Mouse (Mus musculus) ES-CJ7 (cell line): ENCODE data around the gene Ubxn6.
"Not testable (repeated sequence)": the region's sequence is repeated elsewhere in the genome, so short reads cannot be mapped to it uniquely, and the experiment has no call there.

Experiments
- DNase-seq: peaks from one replicate; pipeline ENCODE4 v3.0.0; 2011; ENCODE audit warnings: low read depth, low spot score

Ubxn6 gene

DNA sequence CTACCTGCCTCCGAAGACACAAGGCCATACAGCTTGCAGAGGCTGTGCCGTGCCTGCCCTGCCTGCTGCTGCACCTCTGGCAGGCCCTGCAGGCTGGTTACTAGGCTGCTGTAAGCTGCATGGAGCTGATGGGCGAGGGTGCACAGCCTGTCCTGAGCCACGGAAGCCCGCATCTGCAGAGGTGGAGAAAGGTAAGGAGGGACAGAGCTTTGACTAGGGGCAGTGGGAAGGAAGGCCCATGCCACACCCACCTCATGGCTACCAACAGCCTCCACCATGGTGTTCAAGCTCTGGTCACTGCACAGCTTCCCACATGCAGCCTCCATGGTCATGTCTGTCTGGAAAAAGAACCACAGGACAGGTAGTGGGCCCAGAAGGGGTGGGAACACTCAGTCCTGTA lies 27.3 kb upstream of the Ubxn6 start:
- DNase-seq = no peak

DNA sequence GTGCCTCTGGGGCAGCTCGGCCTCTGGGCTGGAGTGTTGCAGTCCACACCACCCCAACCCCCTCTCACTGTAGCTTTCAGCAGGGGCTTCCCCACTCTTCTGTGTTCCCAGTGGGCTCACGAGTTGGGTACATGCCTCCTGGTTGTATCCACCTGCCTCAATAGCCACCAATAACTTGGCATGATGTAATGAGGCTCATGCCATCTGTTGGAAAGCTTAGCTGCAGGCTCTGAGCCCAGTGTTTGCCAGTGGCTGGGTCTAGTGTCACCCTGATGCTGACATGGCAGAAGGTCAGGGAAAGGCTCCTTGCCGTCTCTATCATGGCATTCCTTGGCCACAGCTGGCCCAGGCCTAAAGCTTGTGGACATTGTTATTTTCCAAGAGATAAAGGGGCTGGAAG lies 26.0 kb upstream of the Ubxn6 start:
- DNase-seq = no peak

DNA sequence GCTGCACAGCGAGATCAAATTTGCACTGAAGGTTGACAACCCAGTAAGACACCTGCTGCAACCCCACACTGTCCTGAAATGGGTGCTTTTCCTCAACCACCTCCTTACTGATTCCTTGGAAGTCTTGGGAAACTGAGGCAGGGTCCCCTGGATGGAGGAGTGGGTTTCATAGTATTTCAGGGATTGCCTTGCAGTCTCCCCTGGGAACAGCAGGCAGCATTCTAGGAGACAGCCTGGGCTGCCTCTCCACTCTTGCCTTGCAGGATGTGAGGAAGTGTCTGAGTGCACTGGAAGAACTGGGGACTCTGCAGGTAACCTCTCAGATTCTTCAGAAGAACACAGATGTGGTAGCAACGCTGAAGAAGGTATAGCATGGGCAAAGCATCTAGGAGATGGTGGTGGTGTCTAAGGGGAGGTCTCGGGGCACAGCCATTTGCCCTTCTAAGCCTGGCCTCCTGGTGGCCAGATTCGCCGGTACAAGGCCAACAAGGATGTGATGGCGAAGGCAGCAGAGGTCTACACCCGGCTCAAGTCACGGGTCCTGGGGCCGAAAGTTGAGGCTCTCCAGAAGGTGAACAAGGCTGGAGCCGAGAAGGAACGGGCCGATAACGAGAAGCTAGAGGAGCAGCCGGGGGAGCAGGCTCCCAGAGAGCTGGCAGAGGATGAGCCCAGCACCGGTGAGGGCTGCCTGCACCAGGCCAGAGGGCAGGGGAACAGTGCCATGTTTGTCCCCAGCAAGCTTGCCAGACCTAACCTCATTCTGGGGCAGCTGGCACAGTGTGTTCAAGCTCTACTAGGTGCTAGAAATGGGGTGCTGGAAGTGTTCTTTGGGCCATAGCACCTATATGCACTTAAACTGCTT lies 24.1 kb upstream of the Ubxn6 start:
- DNase-seq = no peak

DNA sequence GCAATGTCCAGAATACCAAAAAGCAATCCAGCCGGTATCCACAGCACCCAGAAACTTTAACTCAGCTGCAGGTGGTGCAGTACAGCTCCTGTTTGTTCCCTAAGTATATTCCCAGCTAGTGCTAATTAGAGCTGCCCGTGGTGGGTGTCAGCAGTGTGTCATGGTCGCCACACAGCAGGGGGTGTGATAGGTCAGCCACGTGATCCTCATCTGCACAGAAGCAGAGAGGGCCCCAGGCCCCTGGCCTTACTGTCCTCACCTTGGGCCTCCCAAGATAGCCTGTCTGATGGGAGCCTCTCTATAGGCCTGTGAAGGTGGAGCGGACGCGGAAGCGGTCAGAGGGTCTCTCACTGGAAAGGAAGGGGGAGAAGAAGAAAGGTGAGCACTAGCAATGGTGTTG lies 23.4 kb upstream of the Ubxn6 start:
- DNase-seq = no peak

DNA sequence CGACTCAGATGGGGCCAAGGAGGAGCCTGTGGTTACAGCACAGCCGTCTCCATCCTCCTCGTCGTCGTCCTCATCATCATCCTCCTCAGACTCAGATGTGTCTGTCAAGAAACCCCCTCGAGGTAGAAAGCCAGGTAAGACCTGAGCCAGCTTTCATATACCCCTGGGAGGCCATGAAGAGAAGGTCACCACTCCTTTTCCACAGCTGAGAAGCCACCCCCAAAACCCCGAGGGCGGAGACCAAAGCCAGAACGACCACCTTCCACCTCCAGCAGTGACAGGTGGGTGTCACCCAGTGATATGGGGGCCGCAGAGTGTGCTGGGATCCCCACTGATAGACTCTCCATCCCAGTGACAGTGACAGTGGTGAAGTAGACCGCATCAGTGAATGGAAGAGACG lies 22.1 kb upstream of the Ubxn6 start:
- DNase-seq = no peak

DNA sequence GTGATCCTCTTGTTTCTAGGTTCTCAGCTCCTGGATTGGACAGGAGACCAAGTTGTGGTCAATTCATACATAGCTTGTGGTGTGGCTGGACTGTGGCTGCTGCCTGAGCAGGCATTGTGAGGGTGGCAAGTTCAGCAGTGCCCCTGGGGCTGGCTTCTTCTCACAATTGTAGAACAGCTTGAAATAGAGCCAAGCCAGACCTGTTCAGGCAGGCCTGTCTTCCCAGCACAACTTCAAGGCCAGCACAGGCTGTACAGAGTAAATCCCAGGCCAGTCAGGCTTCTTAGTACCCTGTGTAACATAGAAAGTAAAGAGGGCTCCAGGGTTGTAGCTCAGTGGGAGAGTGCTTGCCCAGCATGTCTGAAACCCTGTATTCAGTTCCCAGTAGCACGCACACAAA lies 18.0 kb upstream of the Ubxn6 start:
- no peak for DNase-seq

DNA sequence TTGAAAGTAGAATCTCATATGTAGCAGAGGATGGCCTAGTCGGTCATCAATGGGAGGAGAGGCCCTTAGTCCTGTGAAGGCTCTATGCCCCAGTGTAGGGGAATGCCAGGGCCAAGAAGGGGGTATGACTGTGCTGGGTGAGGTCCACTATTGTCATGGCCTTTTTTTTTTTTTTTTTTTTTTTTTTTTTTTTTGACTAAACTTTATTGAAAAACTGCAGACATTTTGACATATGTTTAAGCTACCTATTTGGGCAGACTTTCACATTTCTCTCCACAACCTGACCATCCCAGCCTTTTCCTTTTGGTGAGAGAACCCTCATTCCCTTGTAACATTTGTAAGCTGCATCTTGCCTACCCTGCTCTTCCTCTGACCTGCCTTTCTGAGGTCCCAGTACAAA lies 17.5 kb upstream of the Ubxn6 start:
- no peak for DNase-seq

DNA sequence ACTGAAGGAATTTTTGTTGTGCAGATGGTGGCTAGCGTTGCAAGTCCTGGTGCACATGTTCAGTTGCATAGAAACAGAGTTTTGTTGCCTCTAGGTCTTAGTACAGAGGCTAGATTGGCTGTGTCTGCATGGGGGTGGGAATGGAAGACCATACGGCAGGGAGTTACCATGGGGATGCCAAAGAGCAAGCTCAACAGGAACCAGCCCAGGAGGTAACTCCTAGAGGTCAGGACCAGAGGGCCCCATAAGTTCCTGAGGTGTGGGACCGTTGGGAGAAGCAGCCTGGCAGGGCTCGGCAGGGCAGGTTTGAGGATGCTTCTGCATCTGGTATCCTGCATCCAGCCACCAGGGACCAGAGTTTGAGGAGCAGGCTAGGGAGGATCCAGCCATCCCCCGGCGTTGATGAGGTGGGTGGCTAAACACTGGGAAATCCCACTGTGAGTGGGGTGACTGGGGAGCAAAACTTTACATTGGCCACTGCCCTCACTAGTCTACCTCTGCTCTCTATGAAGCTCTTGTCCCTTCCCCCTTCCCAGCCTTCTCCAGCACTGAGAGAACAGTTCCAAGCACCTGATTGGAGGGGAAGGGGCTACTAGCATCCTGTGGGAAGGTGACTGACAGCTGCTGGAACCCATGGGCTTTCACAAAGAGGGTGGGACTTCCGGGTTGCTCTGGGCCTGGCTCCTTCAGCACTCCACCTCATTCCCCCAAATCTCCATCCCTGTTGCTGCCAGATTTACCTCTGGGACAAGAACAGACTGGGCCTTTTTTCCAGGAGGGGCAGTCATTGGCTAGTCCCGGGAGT lies 6.2 kb upstream of the Ubxn6 start:
- peak; percentile 94 for DNase-seq

DNA sequence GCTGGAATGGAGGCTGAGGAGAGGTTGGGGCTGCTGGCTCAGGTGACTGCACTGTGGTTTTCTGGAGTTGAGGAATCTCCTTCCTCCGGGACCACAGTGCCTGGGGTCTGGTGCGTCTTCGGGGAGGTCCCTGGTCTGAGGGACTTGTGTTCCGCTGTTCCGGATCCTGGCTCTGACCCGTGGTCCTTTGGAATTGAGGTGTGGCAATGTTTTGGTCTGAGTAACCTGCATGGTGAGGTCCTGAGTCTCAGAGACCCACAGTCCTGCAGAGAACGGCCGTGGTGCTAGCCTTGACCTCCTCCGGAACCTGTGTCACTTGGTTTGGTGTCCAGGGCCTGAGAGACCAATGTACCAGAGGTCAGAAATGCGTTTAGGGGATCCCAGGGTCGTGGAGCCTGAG lies 5.1 kb upstream of the Ubxn6 start:
- no peak for DNase-seq

DNA sequence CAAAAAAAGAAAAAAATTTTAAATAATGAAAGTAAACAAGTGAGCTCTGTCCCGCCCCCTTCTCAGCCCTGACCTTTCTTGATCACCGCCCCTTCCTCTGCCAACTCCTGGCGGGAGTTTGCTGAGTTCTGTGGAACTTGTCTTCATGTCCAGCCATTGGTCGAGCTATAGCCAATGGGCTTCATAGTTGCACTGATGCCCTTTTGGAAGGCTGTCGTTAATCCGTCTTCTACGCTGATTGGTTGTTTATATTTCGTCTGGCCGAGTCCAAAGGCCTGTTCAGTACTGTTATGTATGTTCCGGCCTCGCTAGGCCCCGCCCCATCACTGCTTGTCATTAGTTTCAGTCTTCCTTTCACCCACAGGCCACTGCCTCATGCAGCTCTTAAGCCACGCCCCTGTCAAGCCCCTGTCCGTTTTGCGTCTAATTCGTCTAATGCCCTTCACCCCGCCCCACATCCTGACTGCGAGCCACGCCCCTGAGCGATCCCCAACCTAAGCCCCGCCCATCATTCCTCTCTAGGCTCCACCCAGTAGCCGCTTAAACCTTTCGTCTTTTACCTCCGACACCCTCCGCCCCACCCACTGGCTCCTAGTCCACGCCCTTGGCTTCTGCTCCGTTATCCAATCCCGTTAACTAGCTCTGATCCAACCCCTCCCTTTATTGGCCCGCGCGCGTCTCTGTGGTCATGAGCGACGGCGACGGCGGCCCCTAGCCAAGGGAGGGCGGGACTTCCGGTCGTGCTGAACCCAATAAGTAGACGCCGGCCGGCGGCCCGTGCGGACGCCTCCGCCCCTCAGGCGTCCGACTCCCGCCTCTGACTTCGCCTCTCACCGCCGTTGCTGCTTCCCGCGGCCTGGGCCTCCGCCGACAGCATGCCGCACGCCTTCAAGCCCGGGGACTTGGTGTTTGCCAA lies 4.3 kb upstream of the Ubxn6 start, which contains the start of gene Hdgfl2:
Gene Hdgfl2 (plus strand): TSS at position 755 of the 916 bp plus-strand sequence.
- peak; percentile 100 for DNase-seq

DNA sequence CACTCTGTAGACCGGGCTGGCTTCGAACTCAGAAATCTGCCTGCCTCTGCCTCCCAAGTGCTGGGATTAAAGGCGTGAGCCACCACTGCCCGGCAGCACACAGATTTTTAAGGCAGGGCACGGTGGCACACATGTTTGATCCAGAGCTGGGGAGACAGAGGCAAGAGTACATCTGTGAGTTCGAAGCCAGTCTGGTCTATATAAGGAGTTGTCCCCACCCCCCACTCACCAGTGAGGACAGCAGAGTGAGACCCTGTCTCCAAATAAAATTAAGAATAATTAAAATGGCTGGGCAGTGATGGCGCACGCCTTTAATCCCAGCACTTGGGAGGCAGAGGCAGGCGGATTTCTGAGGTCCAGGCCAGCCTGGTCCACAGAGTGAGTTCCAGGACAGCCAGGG lies 3.5 kb upstream of the Ubxn6 start:
- not testable (repeated sequence) for DNase-seq

DNA sequence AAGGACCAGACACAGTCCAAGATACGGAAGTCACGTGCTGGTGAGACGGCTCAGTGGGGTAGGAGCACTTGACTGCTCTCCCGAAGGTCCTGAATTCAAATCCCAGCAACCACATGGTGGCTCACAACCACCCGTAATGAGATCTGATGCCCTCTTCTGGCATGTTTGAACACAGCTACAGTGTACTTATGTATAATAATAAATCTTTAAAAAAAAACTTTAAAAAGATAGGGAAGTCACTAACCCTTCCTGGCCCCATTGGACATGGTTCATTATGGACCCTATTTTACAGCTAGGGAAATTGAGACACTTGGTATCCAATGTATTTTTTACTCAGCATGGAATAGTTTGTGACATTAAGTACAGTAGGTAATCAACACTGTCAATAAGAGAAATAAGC lies 2.7 kb upstream of the Ubxn6 start:
- no peak for DNase-seq

DNA sequence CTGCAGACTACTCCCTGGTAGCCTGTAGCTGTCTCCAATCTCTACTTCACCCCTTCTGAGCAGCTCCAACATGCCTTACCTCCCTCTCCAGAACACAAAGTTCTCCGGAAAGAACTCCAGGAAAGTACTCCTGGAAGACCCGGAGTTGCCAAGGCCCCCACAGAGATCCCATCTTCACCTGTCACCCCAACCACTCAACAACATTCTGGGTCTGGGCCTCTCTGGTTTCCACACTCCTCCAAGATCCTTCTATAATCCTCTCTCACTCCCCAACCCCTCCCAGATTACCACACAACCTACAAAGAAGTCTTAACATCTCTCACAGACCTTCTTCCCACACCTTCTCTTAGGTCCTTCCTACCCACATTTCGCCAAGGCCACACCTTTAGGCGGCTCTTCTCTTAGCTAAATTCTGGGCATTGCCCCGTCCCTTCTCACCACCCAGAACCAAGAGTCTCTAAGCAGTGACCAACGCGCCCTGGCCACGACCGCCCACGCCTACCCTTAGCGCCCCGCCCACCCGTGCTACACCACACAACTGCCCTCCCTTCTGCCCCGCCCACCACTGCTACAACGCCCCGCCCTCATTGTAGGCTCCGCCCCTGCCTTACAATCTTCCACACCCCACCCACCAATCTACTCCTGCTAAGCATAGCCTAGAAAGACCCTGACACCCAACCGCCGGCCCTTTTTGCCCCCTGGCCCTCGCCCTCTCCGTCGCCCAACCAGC lies 566 bp downstream of the Ubxn6 start:
- DNase-seq = peak; percentile 91

DNA sequence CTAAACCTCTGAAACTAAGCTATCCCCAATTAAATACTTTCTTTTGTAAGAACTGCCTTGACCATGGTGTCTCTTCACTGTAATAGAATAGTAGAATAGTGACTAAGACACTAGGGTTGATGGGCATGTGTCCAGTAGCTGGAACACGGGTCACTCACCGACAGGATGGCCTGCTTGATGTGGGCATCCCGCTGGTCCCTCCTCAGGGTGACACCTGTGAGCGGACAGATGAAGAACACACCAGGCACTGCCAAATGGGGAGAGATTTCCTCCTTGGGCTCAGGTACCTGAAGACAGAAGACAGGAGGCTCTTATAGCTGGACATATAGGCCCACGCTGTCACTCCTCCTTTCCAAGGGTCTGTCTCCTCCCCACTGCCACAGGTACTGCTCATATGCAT lies 2.6 kb downstream of the Ubxn6 start:
- DNase-seq = no peak

DNA sequence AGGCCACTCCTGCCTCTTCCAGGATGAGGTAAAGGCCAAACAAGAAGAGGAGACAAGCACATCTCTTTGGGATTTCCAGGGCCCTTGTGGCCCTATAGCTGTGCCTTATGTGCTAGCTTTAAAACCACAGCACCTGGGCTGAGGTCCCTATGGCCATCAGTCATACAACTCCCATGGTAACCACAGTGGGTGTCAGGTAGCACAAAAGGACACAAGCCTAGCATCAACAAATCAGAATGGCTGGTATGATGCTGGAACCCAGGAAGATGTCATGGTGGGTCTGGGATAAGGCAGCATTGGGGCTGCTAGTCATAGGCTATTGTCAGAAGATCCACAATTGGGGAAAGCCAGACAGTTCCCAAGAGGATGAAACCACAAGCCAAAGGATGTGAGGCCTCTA lies 3.7 kb downstream of the Ubxn6 start:
- DNase-seq = no peak

DNA sequence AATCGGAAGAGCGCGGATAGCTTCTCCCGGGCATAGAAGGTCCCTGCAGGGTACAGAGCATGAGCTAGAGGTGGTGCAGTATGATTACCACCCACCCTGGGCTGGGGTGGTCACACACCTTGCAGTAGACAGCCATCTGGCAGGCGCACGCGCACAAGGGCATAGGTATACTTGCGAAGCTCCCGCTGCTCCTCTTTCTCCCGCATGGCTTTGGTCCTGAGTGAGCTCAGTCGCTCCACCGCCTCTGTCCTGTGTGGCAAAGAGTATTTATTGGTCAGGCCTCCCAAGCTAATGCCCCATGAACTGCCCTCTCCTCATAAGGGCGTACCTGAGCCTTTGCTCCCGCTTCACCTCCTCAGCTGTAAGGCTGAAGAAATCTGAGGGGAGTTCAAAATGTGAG lies 5.8 kb downstream of the Ubxn6 start:
- DNase-seq = no peak

DNA sequence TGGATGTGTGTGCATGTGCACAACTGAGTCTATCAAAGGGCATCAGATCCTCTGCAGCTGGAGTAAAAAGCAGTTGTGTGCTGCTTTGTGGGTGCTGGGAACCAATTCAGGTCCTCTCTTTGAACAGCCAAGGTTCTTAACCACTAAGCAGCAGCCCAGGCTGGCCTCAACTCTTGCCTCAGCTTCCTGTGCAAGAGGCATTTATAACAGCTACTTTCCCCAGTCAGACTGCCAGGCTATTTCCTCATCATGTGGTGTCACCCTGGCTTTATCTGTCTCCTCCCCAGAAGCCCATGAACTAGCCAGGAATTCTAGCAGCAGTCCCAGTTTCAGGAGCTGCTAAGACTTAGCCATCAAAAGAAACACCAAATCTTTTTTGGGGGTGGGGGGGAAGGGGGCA lies 8.4 kb downstream of the Ubxn6 start:
- no peak for DNase-seq

DNA sequence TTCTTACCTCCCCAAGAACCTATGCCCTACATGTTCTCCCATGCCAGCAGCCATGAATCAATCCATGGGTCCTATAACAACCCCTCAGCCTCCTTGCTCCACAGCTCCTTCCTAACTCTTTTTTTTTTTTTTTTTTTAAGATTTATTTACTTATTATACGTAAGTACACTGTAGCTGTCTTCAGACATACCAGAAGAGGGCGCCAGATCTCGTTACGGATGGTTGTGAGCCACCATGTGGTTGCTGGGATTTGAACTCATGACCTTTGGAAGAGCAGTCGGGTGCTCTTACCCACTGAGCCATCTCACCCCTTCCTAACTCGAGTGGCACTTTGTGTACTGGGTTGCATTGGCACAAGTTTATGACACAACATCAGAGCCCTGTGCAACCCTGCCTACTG lies 9.1 kb downstream of the Ubxn6 start:
- not testable (repeated sequence) for DNase-seq

DNA sequence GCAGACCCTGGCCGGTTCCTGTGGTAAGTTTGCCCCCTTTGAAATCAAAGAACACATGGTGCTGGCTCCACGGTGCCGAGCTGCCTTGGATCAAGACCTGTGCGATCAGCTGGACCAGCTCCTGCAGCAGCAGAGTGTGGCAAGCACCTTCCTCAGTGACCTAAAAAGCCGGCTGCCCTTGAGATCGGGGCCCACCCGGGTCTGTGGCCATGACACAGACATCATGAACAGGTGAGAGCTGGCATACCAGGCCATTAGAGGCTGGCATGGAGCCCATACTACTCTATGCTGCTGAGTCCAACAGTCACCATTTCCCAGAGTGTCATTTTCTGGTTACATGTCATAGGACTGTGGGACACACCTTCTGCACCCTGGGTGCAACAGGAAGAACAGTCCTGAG lies 12.7 kb downstream of the Ubxn6 start:
- DNase-seq = no peak

DNA sequence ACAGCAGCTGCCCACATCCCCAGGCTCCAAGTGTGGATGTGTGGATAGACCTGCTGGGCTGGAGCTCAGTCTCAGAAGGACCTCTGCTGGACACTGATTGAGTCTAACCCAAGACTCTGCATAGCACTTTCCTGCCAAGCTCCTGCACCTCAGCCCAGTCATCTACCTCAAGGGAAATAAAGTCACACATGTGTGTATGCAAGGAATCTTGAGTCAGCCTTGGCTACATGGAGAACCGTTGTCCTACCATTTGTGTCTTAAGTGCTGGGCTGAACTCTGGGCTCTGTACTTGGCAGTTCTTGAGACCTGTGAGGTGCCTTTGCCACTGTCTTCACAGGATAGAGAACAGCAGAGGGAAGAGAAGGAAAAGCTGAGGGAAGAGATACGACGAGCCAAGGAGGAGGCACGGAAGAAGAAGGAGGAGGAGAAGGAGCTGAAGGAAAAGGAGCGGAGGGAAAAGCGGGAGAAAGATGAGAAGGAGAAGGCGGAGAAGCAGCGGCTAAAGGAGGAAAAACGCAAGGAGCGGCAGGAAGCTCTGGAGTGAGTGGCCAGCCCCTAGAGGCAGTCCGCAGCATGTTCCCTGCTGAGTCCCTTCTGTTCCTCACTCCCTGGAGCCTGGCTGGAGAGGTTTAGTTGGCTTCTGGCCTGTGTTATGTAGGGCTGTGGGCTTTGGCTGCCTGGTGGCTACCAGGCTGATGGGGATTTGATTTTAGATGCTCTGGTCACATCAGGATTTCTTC lies 17.3 kb downstream of the Ubxn6 start:
- DNase-seq = no peak
